Mouse (Mus musculus) stomach, postnatal 0 days (tissue): ENCODE data around the gene Zfp3. TPM values are rescaled to one million over a fixed set of nuclear protein-coding genes. Genes with fewer than 3 reads are reported as not detected.

Experiments
- ATAC-seq: fragments of 200-750 bp; cut with Nextera tagmentation; 2 replicates; pipeline ENCODE4 v1.8.0; 2017; ENCODE audit not compliant: low FRiP score, low TSS enrichment
- DNase-seq: peaks from one replicate; pipeline ENCODE4 v3.0.0-alpha.2; 2016; ENCODE audit warnings: low spot score
- H3K27ac ChIP-seq: fragments of 300-500 bp; sonication (generic); replicated peaks from 2 replicates; pipeline ENCODE4 v1.5.1; 2014; ENCODE audit warnings: mild to moderate bottlenecking, control low read depth
- H3K27me3 ChIP-seq: fragments of 300-500 bp; sonication (generic); 2 replicates; pipeline ENCODE4 v1.6.1; 2014; ENCODE audit warnings: low read length; ENCODE audit not compliant: control insufficient read depth, insufficient read depth
- H3K36me3 ChIP-seq: fragments of 300-500 bp; sonication (generic); 2 replicates; pipeline ENCODE4 v1.6.1; 2014; ENCODE audit warnings: low read length, mixed read lengths; ENCODE audit not compliant: control insufficient read depth, insufficient read depth
- H3K4me1 ChIP-seq: fragments of 300-500 bp; sonication (generic); replicated peaks from 2 replicates; pipeline ENCODE4 v1.6.1; 2014; ENCODE audit warnings: antibody characterized with exemption; ENCODE audit not compliant: control insufficient read depth, insufficient read depth
- H3K4me2 ChIP-seq: fragments of 300-500 bp; sonication (generic); replicated peaks from 2 replicates; pipeline ENCODE4 v1.6.1; 2014; ENCODE audit warnings: low read depth, mild to moderate bottlenecking, control low read depth, moderate library complexity
- H3K4me3 ChIP-seq: fragments of 300-500 bp; sonication (generic); 2 replicates; pipeline ENCODE4 v1.5.1; 2014; ENCODE audit warnings: low read depth, low read length, control low read depth
- H3K9ac ChIP-seq: fragments of 300-500 bp; sonication (generic); 2 replicates; pipeline ENCODE4 v1.6.1; 2014; ENCODE audit warnings: mild to moderate bottlenecking, low read length, control low read depth, mixed read lengths
- H3K9me3 ChIP-seq: fragments of 300-500 bp; sonication (generic); 2 replicates; pipeline ENCODE4 v1.6.1; 2016; ENCODE audit warnings: low read length; ENCODE audit not compliant: control insufficient read depth
- CTCF ChIP-seq: IDR thresholded peaks from 2 replicates; pipeline ENCODE4 v1.5.1; 2016; ENCODE audit warnings: antibody characterized with exemption, low read depth, mild to moderate bottlenecking, moderate library complexity
- EP300 ChIP-seq: optimal IDR thresholded peaks from 2 replicates; pipeline ENCODE3; 2016; ENCODE audit warnings: antibody characterized with exemption
- WGBS: fragments of 180-500 bp; shearing (Covaris S2); extraction: QIAGEN DNeasy Blood & Tissue Kit; methylation state at CpG from one replicate; pipeline ENCODE4 v1.1.7; 2014; 5-methylcytosine and 5-hydroxymethylcytosine counted together
- polyA plus RNA-seq: library from polyadenylated mRNA; unstranded; fragments of >200 nt; fragmentation: Nextera tagmentation; extraction: Ambion mirVana; gene quantifications from 2 replicates; pipeline ENCODE4 v1.2.1, GENCODE M21; 2015

The Zfp3 gene
- polyA plus RNA-seq, 1 experiment from 2014 or later, result 3.4 TPM

GRCm38 (mm10) chr11:70811471-70812240, 47.6 kb downstream of the Zfp3 start:
- Histone ChIP-seq H3K4me1 (no peaks in the 10 kb centered on the region), H3K4me3 (no peak overlapping the region), H3K27me3 (no peaks in the 10 kb centered on the region), H3K9me3 (no peaks in the 10 kb centered on the region), H3K27ac (no peak overlapping the region), H3K4me2 (no peak overlapping the region), H3K36me3 (no peaks in the 10 kb centered on the region), H3K9ac (no peak overlapping the region)
- no peak for TF ChIP-seq EP300
- TF ChIP-seq CTCF, result no peak
- ATAC-seq (no peak), DNase-seq (no peak)
- WGBS, result 57% methylated on average over 13 of the region's 13 CpGs

DNA sequence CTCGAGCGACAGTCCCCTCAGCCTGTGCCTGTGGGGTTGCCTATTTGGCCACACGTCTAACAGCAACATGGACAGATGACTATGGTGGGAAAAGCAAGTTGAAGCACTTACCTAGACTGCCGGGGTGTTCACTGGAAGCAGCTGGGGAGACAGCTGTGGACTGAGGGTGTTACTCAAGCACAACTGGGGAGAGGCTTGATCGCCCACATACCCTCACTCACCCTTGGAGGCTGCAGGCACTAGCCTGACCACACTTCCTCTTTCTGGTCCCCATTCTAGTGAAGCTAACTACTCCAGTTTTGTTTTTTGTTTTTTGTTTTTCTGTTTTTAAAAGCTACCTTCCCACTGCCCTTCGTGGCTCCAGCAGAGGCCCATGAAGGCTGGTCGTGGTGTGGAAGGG, 48.4 kb downstream of the Zfp3 start, which contains the start of gene Scimp:
Scimp (minus strand) TSS at position 222 of the 400 bp plus-strand sequence.
- Histone ChIP-seq H3K27ac (no peak within 1 kb of the TSS), H3K4me3 (no peak within 1 kb of the TSS), H3K4me1 (no peaks in the 10 kb centered on the region), H3K27me3 (no peaks in the 10 kb centered on the region), H3K4me2 (no peak within 1 kb of the TSS), H3K9ac (no peak within 1 kb of the TSS), H3K9me3 (no peaks in the 10 kb centered on the region), H3K36me3 (no peaks in the 10 kb centered on the region)
- ATAC-seq (no peak), DNase-seq (no peak)
- WGBS, result 76% methylated on average over 7 of the region's 7 CpGs
- no peak for TF ChIP-seq CTCF
- TF ChIP-seq EP300, result no peak

GRCm38 (mm10) chr11:70815071-70815470, 51.1 kb downstream of the Zfp3 start:
- no peak overlapping the region for H3K9ac ChIP-seq
- H3K4me1 ChIP-seq, result no peaks in the 10 kb centered on the region
- ATAC-seq (no peak), DNase-seq (no peak)
- no peak overlapping the region for H3K27ac ChIP-seq
- TF ChIP-seq CTCF, result no peak
- no peak for TF ChIP-seq EP300
- WGBS, result 80% methylated on average over 8 of the region's 8 CpGs
- H3K4me3 ChIP-seq, result no peak overlapping the region
- H3K4me2 ChIP-seq, result no peak overlapping the region
- no peaks in the 10 kb centered on the region for H3K36me3 ChIP-seq
- H3K9me3 ChIP-seq, result no peaks in the 10 kb centered on the region
- H3K27me3 ChIP-seq, result no peaks in the 10 kb centered on the region

DNA sequence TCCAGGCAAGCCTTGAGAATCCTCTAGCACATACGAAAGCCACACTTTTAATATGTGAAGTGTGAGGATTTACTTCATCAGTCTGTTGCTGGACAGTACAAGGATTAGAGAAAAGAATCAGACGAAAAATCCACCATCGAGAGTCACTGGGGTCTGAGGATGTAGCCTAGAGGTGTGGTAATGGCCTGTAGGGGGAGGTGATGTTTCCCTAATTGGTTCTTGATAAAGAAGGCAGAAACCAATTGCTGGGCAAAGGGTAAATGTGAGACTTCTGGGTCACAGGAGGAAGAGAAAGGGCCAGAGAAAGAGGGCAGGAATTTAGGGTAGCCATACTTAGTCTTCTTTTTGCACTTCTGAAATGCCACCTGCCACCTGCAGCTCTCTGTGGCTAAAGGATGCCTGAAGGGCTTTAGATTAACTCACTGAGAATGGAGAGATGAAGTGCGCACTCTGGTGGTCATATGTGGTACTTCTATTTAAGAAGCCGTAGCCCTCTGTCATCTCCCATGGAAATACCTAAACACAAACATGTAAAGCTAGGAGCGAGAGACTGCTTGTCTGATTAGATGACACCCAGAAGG, 51.6 kb downstream of the Zfp3 start:
- no peaks in the 10 kb centered on the region for H3K4me1 ChIP-seq
- H3K36me3 ChIP-seq, result no peaks in the 10 kb centered on the region
- no peak overlapping the region for H3K4me3 ChIP-seq
- no peak overlapping the region for H3K9ac ChIP-seq
- 20% methylated on average over 6 of the region's 6 CpGs for WGBS
- peak; percentile 31 for DNase-seq
- no peak overlapping the region for H3K4me2 ChIP-seq
- no peaks in the 10 kb centered on the region for H3K27me3 ChIP-seq
- no peak for ATAC-seq
- no peaks in the 10 kb centered on the region for H3K9me3 ChIP-seq
- no peak overlapping the region for H3K27ac ChIP-seq
- TF ChIP-seq CTCF (peak; percentile 88), EP300 (no peak)

GRCm38 (mm10) chr11:70816770-70817169, 52.8 kb downstream of the Zfp3 start:
- DNase-seq, result no peak
- Histone ChIP-seq H3K4me1 (no peaks in the 10 kb centered on the region), H3K27me3 (no peaks in the 10 kb centered on the region), H3K27ac (no peak overlapping the region), H3K36me3 (no peaks in the 10 kb centered on the region), H3K9ac (no peak overlapping the region), H3K4me3 (no peak overlapping the region), H3K4me2 (no peak overlapping the region), H3K9me3 (no peaks in the 10 kb centered on the region)
- TF ChIP-seq CTCF (no peak), EP300 (no peak)
- no peak for ATAC-seq
- whole genome bisulfite sequencing, result 63% methylated on average over 4 of the region's 4 CpGs

- no peaks in the 10 kb centered on the region for H3K27me3 ChIP-seq
- no peak overlapping the region for H3K4me3 ChIP-seq
- H3K4me1 ChIP-seq, result no peaks in the 10 kb centered on the region
- DNase-seq (no peak), ATAC-seq (no peak)
- WGBS, result 83% methylated on average over 8 of the region's 8 CpGs
- no peaks in the 10 kb centered on the region for H3K9me3 ChIP-seq
- H3K27ac ChIP-seq, result no peak overlapping the region
- H3K9ac ChIP-seq, result no peak overlapping the region
- TF ChIP-seq CTCF (no peak), EP300 (no peak)
- H3K4me2 ChIP-seq, result no peak overlapping the region
- H3K36me3 ChIP-seq, result no peaks in the 10 kb centered on the region
Measured at GRCm38 (mm10) chr11:70820120-70820519, 56.1 kb downstream of the Zfp3 start.
